Mouse (Mus musculus): ENCODE results near the gene Gm45808.
A peak's percentile ranks its signal among the peaks of the same experiment; 100 is the strongest.
"Not testable (repeated sequence)": the region's sequence is repeated elsewhere in the genome, so short reads cannot be mapped to it uniquely, and the experiment has no call there.

Gm45808 gene

GRCm38 (mm10) chr7:45470869-45471268, 15.7 kb downstream of the Gm45808 start:
- DNase-seq (ENCODE audit: low spot score), result peak; percentile 84

GRCm38 (mm10) chr7:45467090-45467670, 19.4 kb downstream of the Gm45808 start:
- no peak for DNase-seq (ENCODE audit: low spot score)

GRCm38 (mm10) chr7:45466283-45467089, 20.1 kb downstream of the Gm45808 start, which contains the start of gene Bax:
Bax (minus strand) TSS chr7:45466898.
- DNase-seq (ENCODE audit: low spot score), result peak; percentile 96

GRCm38 (mm10) chr7:45465549-45465948, 21.1 kb downstream of the Gm45808 start:
- DNase-seq (ENCODE audit: low spot score), result no peak

GRCm38 (mm10) chr7:45465112-45465511, 21.5 kb downstream of the Gm45808 start:
- DNase-seq (ENCODE audit: low spot score), result no peak

- DNase-seq (ENCODE audit: low spot score), result no peak
Measured at GRCm38 (mm10) chr7:45463987-45464778, 22.4 kb downstream of the Gm45808 start.

GRCm38 (mm10) chr7:45462868-45463267, 23.7 kb downstream of the Gm45808 start:
- DNase-seq (ENCODE audit: low spot score), result not testable (repeated sequence)

- DNase-seq (ENCODE audit: low spot score), result no peak
Measured at GRCm38 (mm10) chr7:45462325-45462724, 24.3 kb downstream of the Gm45808 start.

GRCm38 (mm10) chr7:45461781-45462180, 24.8 kb downstream of the Gm45808 start:
- DNase-seq (ENCODE audit: low spot score), result no peak

GRCm38 (mm10) chr7:45461326-45461725, 25.3 kb downstream of the Gm45808 start:
- no peak for DNase-seq (ENCODE audit: low spot score)

GRCm38 (mm10) chr7:45460860-45461314, 25.7 kb downstream of the Gm45808 start:
- DNase-seq (ENCODE audit: low spot score), result peak; percentile 84

GRCm38 (mm10) chr7:45460377-45460776, 26.2 kb downstream of the Gm45808 start:
- no peak for DNase-seq (ENCODE audit: low spot score)

- peak; percentile 97 for DNase-seq (ENCODE audit: low spot score)
Measured at GRCm38 (mm10) chr7:45459564-45460140, 27.0 kb downstream of the Gm45808 start, which contains the start of gene Ftl1. Ftl1 (minus strand) TSS chr7:45459884.

- DNase-seq (ENCODE audit: low spot score), result peak; percentile 80
Measured at GRCm38 (mm10) chr7:45458748-45459563, 27.7 kb downstream of the Gm45808 start.

- no peak for DNase-seq (ENCODE audit: low spot score)
Measured at GRCm38 (mm10) chr7:45457204-45458060, 29.2 kb downstream of the Gm45808 start.

GRCm38 (mm10) chr7:45456721-45457203, 29.8 kb downstream of the Gm45808 start:
- DNase-seq (ENCODE audit: low spot score), result no peak

GRCm38 (mm10) chr7:45455932-45456696, 30.5 kb downstream of the Gm45808 start:
- DNase-seq (ENCODE audit: low spot score), result no peak

- DNase-seq (ENCODE audit: low spot score), result no peak
Measured at GRCm38 (mm10) chr7:45454971-45455370, 31.6 kb downstream of the Gm45808 start.

GRCm38 (mm10) chr7:45451344-45451982, 35.1 kb downstream of the Gm45808 start:
- DNase-seq (ENCODE audit: low spot score), result peak; percentile 84

Data from urinary bladder, postnatal 14 days (tissue).